Mouse (Mus musculus) left cerebral cortex, postnatal 4 days (tissue): Measurements from ENCODE around the gene Eaf1. TPM values are rescaled to one million over a fixed set of nuclear protein-coding genes. Genes with fewer than 3 reads are reported as not detected.
"Not testable (repeated sequence)": the region's sequence is repeated elsewhere in the genome, so short reads cannot be mapped to it uniquely, and the experiment has no call there.

Source experiments
- DNase-seq: peaks from one replicate; pipeline ENCODE4 v3.0.0-alpha.2; 2022
- intact Hi-C: fragments of 180-260 bp; cut with DNase I; formaldehyde crosslinking; loops from one replicate; pipeline ENCODE4 v1.15.1; 2025
- total RNA-seq, 2 experiments: library from RNA; stranded (reverse); gene quantifications; 2 replicates each; pipeline ENCODE4 v1.2.3; 2021

The Eaf1 gene
- total RNA-seq, result 10 to 100 TPM; 14.5 to 15.5 TPM

- intact Hi-C loops, result loop anchor here (10.0 kb wide), 1 partner anchor 110 kb away; no protein-coding TSS in a partner anchor
- peak; percentile 13 for DNase-seq
Measured at GRCm38 (mm10) chr14:31494349-31494974, at the start of gene Eaf1. Gene Eaf1 (plus strand): TSS chr14:31494399.

GRCm38 (mm10) chr14:31448994-31449393 lies 45.2 kb upstream of the Eaf1 start:
- no peak for DNase-seq
- intact Hi-C loops, result no loop called here

- intact Hi-C loops, DNase-seq: not testable (repeated sequence)
Measured at GRCm38 (mm10) chr14:31453946-31454345, 40.3 kb upstream of the Eaf1 start.

- no peak for DNase-seq
- intact Hi-C loops, result no loop called here
Measured at GRCm38 (mm10) chr14:31454849-31455566, 39.2 kb upstream of the Eaf1 start.

GRCm38 (mm10) chr14:31456064-31456721 lies 38.0 kb upstream of the Eaf1 start:
- DNase-seq, result no peak
- intact Hi-C loops, result no loop called here

- DNase-seq, result no peak
- intact Hi-C loops, result no loop called here
Measured at GRCm38 (mm10) chr14:31458006-31458405, 36.2 kb upstream of the Eaf1 start.

GRCm38 (mm10) chr14:31462226-31462625 lies 32.0 kb upstream of the Eaf1 start:
- intact Hi-C loops, result not testable (repeated sequence)

GRCm38 (mm10) chr14:31462886-31463285 lies 31.3 kb upstream of the Eaf1 start:
- no peak for DNase-seq
- intact Hi-C loops, result no loop called here

More at GRCm38 (mm10) chr14:31462226-31462625, 32.0 kb upstream of the Eaf1 start:
- DNase-seq, result not testable (repeated sequence)

GRCm38 (mm10) chr14:31464176-31464575 lies 30.0 kb upstream of the Eaf1 start:
- intact Hi-C loops, result no loop called here
- DNase-seq, result no peak

- no peak for DNase-seq
- intact Hi-C loops, result loop anchor here (5.0 kb wide), 2 partner anchors 87 to 197 kb away; no protein-coding TSS in a partner anchor
Measured at GRCm38 (mm10) chr14:31469711-31470110, 24.5 kb upstream of the Eaf1 start.

GRCm38 (mm10) chr14:31472451-31473061 lies 21.6 kb upstream of the Eaf1 start:
- DNase-seq, result peak; percentile 62
- intact Hi-C loops, result loop anchor here (5.0 kb wide), 2 partner anchors 90 to 200 kb away; no protein-coding TSS in a partner anchor

GRCm38 (mm10) chr14:31473297-31473696 lies 20.9 kb upstream of the Eaf1 start:
- DNase-seq, result no peak
- intact Hi-C loops, result loop anchor here (5.0 kb wide), 2 partner anchors 91 to 201 kb away; no protein-coding TSS in a partner anchor

GRCm38 (mm10) chr14:31482417-31482816 lies 11.8 kb upstream of the Eaf1 start:
- DNase-seq, result no peak
- intact Hi-C loops, result no loop called here

- DNase-seq, result no peak
- intact Hi-C loops, result no loop called here
Measured at GRCm38 (mm10) chr14:31486465-31486864, 7.7 kb upstream of the Eaf1 start.

GRCm38 (mm10) chr14:31488055-31488454 lies 6.1 kb upstream of the Eaf1 start:
- intact Hi-C loops, result no loop called here
- no peak for DNase-seq

GRCm38 (mm10) chr14:31493901-31494300 lies 298 bp upstream of the Eaf1 start:
- intact Hi-C loops, result loop anchor here (10.0 kb wide), 1 partner anchor 111 kb away; no protein-coding TSS in a partner anchor
- DNase-seq, result no peak

GRCm38 (mm10) chr14:31494975-31495455 lies 816 bp downstream of the Eaf1 start, which contains the start of gene Mettl6:
Gene Mettl6 (minus strand): TSS chr14:31495040.
- intact Hi-C loops, result loop anchor here (10.0 kb wide), 1 partner anchor 110 kb away; no protein-coding TSS in a partner anchor
- peak; percentile 87 for DNase-seq

- intact Hi-C loops, result loop anchor here (10.0 kb wide), 1 partner anchor 109 kb away; no protein-coding TSS in a partner anchor
- no peak for DNase-seq
Measured at GRCm38 (mm10) chr14:31495538-31495937, 1.3 kb downstream of the Eaf1 start.

- intact Hi-C loops, result loop anchor here (10.0 kb wide), 1 partner anchor 109 kb away; no protein-coding TSS in a partner anchor
Measured at GRCm38 (mm10) chr14:31496241-31496646, 2.0 kb downstream of the Eaf1 start.

GRCm38 (mm10) chr14:31499526-31499925 lies 5.3 kb downstream of the Eaf1 start:
- no peak for DNase-seq
- intact Hi-C loops, result loop anchor here (10.0 kb wide), 1 partner anchor 105 kb away; no protein-coding TSS in a partner anchor

More at GRCm38 (mm10) chr14:31496241-31496646, 2.0 kb downstream of the Eaf1 start:
- DNase-seq, result no peak
